Mouse (Mus musculus): Measurements from ENCODE around the gene Vmn1r137.
"Not testable (repeated sequence)": the region's sequence is repeated elsewhere in the genome, so short reads cannot be mapped to it uniquely, and the experiment has no call there.

The Vmn1r137 gene

GRCm38 (mm10) chr7:21994287-21994686, at the start of gene Vmn1r137:
Gene Vmn1r137, plus strand, starts transcription at chr7:21994587.
- in situ Hi-C loops (cut with MboI; ENCODE audit: low sequenced_read_pairs), result not testable (repeated sequence)

GRCm38 (mm10) chr7:22028797-22029196, 34.4 kb downstream of the Vmn1r137 start, which contains the start of gene Vmn1r138:
Gene Vmn1r138, minus strand, starts transcription at chr7:22028897.
- in situ Hi-C loops (cut with MboI; ENCODE audit: low sequenced_read_pairs), result not testable (repeated sequence)

Data from CH12F3 (cell line).